Mouse (Mus musculus) limb, embryonic 10.5 days (tissue): ENCODE measurements around the gene Pars2. TPM values are rescaled to one million over a fixed set of nuclear protein-coding genes. Genes with fewer than 3 reads are reported as not detected.

ENCODE experiments used
- DNase-seq: peaks from one replicate; pipeline ENCODE4 v3.0.0-alpha.2; 2017; ENCODE audit warnings: low spot score
- H3K27ac ChIP-seq: fragments of 300-500 bp; sonication (generic); 2 replicates; pipeline ENCODE4 v1.5.1; 2016; ENCODE audit warnings: mild to moderate bottlenecking
- H3K27me3 ChIP-seq: fragments of 300-500 bp; sonication (generic); 2 replicates; pipeline ENCODE4 v1.6.1; 2016; ENCODE audit warnings: low read depth, mild to moderate bottlenecking; ENCODE audit not compliant: poor library complexity, severe bottlenecking
- H3K36me3 ChIP-seq: fragments of 300-500 bp; sonication (generic); 2 replicates; pipeline ENCODE4 v1.6.1; 2016; ENCODE audit warnings: mild to moderate bottlenecking, moderate library complexity
- H3K4me1 ChIP-seq: fragments of 300-500 bp; sonication (generic); 2 replicates; pipeline ENCODE4 v1.6.1; 2016
- H3K4me3 ChIP-seq: fragments of 300-500 bp; sonication (generic); 2 replicates; pipeline ENCODE4 v1.5.1; 2016; ENCODE audit warnings: mild to moderate bottlenecking, moderate library complexity
- H3K9me3 ChIP-seq: fragments of 300-500 bp; sonication (generic); replicated peaks from 2 replicates; pipeline ENCODE4 v1.6.1; 2016; ENCODE audit warnings: mild to moderate bottlenecking
- WGBS: fragments of 180-500 bp; shearing (Covaris S2); methylation state at CpG from one replicate; pipeline ENCODE4 v1.1.7; 2016; 5-methylcytosine and 5-hydroxymethylcytosine counted together
- polyA plus RNA-seq: library from polyadenylated mRNA; unstranded; fragments of >200 nt; fragmentation: Nextera tagmentation; extraction: Ambion mirVana; gene quantifications from 2 replicates; pipeline ENCODE4 v1.2.1, GENCODE M21; 2016

The Pars2 gene
- polyA plus RNA-seq = 18.8 and 20.2 TPM in 2 replicates

DNA sequence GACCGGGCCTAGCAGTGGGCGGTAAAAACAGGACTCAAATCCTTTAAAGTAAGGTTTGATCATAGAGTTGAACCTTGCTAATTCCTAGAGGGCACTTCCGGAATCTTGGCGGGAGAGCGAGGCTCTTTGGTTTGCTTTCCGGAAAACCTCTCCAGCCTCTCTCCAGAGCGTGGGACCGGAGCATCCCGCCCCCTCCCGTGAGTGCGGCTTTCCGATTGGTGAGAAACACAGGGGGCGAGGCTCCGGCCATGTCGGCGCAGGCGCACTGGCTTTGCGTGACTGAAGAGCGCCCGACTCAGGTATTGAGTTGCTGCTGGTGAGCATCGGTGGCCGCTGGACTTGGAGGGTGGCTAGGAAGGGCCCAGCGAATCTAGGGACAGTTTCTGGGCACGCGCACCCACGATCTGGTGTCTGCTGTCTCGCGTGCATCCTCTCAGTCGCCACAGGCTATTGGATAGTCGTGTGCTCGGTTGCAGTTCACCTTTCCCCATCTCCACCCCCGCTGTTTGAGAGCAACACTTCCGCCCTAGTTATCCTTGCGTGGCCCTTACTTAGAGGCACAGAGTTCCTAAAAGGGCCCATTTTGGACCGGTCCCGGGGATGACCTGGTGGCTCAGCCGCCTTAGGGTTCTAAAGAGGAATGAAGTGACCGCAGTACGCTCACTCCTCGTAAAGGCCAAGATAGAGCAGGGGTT lies at the start of gene Pars2:
Pars2 (plus strand) TSS at position 237 of the 695 bp plus-strand sequence.
- Histone ChIP-seq H3K27me3 (no peaks in the 10 kb centered on the region), H3K9me3 (no peaks in the 10 kb centered on the region), H3K4me1 (peaks cover 14% of the 10 kb centered on the region), H3K36me3 (peaks cover 31% of the 10 kb centered on the region), H3K4me3 (peak within 1 kb of the TSS; percentile 72), H3K27ac (peak within 1 kb of the TSS; percentile 88)
- WGBS = 4% methylated on average over 40 of the region's 40 CpGs
- DNase-seq = peak; percentile 99

DNA sequence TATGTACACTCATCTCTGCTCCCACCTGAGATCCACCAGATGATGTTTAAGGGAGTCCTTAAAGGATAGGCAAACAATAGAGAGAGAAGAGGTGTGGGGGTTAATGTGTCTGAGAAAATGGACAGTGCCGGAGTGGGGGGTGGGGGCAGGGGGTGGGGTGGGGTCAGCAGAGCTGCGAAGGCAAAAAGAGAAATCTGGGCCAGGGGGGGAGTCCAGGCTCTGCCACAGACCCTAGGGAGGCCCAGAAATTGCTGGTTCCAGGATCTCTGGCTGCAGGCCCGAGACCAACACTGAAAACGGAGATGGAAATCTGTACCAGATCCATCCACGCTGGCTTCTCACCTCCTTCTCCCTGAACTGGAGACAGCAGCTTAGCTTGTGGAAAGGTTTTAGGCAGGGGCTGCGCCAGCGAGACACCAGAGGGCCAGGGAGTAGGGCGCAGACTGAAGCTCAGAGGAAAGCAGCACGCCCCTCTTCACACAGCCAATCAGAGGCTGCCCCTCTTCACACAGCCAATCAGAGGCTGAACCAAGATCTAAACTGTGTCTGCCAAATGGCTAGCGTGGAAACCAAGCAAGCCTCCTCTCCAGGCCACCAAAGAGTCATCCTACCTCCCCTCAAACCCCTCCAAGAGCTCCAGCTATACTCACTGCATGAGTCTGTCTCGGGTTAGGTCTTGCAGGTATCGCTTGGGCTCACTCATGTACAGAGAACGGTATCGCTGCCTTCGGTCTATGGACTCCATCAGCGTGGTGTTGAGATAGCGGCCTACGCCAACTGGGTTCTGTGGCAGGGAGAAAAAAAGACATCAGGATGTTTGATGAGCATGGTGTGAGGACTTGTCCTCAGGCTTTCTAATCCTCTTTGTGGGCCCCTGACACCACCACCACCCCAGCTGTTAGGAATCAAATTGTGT lies 44.0 kb upstream of the Pars2 start:
- DNase-seq = peak; percentile 62
- 39% methylated on average over 18 of the region's 18 CpGs for WGBS
- Histone ChIP-seq H3K4me3 (peak overlapping the region; percentile 35), H3K4me1 (peaks cover 9% of the 10 kb centered on the region), H3K27ac (peak overlapping the region; percentile 67), H3K9me3 (no peaks in the 10 kb centered on the region), H3K27me3 (no peaks in the 10 kb centered on the region), H3K36me3 (no peaks in the 10 kb centered on the region)

GRCm38 (mm10) chr4:106607905-106608304 lies 43.0 kb upstream of the Pars2 start:
- H3K27me3 ChIP-seq = no peaks in the 10 kb centered on the region
- no peak overlapping the region for H3K4me3 ChIP-seq
- WGBS = 93% methylated on average over 1 of the region's 1 CpGs
- H3K36me3 ChIP-seq = no peaks in the 10 kb centered on the region
- no peaks in the 10 kb centered on the region for H3K9me3 ChIP-seq
- no peak overlapping the region for H3K27ac ChIP-seq
- H3K4me1 ChIP-seq = peaks cover 9% of the 10 kb centered on the region
- no peak for DNase-seq

DNA sequence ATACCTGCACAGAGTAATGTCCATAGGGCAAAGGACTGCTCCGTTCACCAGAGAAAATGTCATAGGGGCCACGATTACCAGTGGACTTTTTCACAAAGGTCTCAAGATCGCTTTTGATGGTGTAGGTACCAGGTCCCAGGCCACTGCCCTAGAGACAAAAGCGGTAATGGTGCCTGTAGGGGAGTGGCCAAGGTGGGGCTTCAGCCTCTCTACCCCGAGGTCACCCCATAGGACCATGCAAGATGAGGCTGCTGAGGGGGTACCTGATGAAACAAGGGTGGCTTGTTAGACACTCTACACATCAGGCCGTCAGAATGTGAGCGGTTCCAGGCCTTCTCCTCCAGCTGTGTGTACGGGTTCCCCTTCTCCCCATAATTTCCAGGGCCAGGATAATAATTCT lies 37.8 kb upstream of the Pars2 start:
- peaks cover 17% of the 10 kb centered on the region for H3K27me3 ChIP-seq
- H3K4me1 ChIP-seq = peaks cover 20% of the 10 kb centered on the region
- WGBS = 81% methylated on average over 8 of the region's 8 CpGs
- DNase-seq = no peak
- H3K4me3 ChIP-seq = no peak overlapping the region
- H3K36me3 ChIP-seq = no peaks in the 10 kb centered on the region
- no peaks in the 10 kb centered on the region for H3K9me3 ChIP-seq
- no peak overlapping the region for H3K27ac ChIP-seq

GRCm38 (mm10) chr4:106613560-106613959 lies 37.3 kb upstream of the Pars2 start:
- peaks cover 20% of the 10 kb centered on the region for H3K4me1 ChIP-seq
- H3K9me3 ChIP-seq = no peaks in the 10 kb centered on the region
- 83% methylated on average over 3 of the region's 3 CpGs for WGBS
- DNase-seq = no peak
- H3K4me3 ChIP-seq = no peak overlapping the region
- H3K27me3 ChIP-seq = peaks cover 18% of the 10 kb centered on the region
- H3K36me3 ChIP-seq = no peaks in the 10 kb centered on the region
- H3K27ac ChIP-seq = no peak overlapping the region

GRCm38 (mm10) chr4:106614180-106614797 lies 36.6 kb upstream of the Pars2 start:
- Histone ChIP-seq H3K9me3 (no peaks in the 10 kb centered on the region), H3K27ac (no peak overlapping the region), H3K4me3 (no peak overlapping the region), H3K36me3 (no peaks in the 10 kb centered on the region), H3K4me1 (peaks cover 20% of the 10 kb centered on the region), H3K27me3 (peaks cover 24% of the 10 kb centered on the region)
- DNase-seq = peak; percentile 87
- WGBS = 43% methylated on average over 7 of the region's 7 CpGs

DNA sequence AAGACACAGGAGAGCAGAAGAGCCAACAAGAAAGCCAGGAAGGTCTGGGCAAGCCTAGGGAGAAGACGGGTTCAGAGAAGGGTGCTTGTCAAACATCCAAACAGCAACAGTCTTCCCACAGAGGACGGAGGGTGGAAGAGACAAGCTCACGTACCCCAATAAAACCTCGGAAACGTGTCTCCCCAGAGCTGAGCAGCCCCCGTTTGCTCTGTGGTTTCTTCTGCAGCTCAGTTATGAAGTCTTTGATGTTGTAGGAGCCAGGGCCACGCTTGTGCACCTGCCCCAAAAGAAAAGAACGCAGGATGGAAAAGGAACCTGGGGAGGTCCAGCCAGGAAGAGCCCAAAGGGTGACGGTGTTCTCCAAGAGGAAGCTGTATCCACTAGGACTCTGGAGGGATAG lies 36.0 kb upstream of the Pars2 start:
- H3K27ac ChIP-seq = no peak overlapping the region
- peaks cover 20% of the 10 kb centered on the region for H3K4me1 ChIP-seq
- H3K4me3 ChIP-seq = no peak overlapping the region
- H3K9me3 ChIP-seq = no peaks in the 10 kb centered on the region
- H3K27me3 ChIP-seq = peaks cover 26% of the 10 kb centered on the region
- DNase-seq = no peak
- WGBS = 81% methylated on average over 9 of the region's 9 CpGs
- no peaks in the 10 kb centered on the region for H3K36me3 ChIP-seq

- Histone ChIP-seq H3K27ac (no peak overlapping the region), H3K4me3 (no peak overlapping the region), H3K4me1 (peaks cover 20% of the 10 kb centered on the region), H3K27me3 (peaks cover 32% of the 10 kb centered on the region), H3K36me3 (no peaks in the 10 kb centered on the region), H3K9me3 (no peaks in the 10 kb centered on the region)
- WGBS = 84% methylated on average over 12 of the region's 12 CpGs
- DNase-seq = no peak
These were observed 35.2 kb upstream of the Pars2 start for GRCm38 (mm10) chr4:106615637-106616036.

- H3K4me3 ChIP-seq = peak within 1 kb of the TSS; percentile 25; the same call in 1 of the 2 replicates
- no peaks in the 10 kb centered on the region for H3K36me3 ChIP-seq
- H3K9me3 ChIP-seq = no peaks in the 10 kb centered on the region
- DNase-seq = peak; percentile 64
- peaks cover 23% of the 10 kb centered on the region for H3K4me1 ChIP-seq
- WGBS = 1% methylated on average over 19 of the region's 19 CpGs
- H3K27ac ChIP-seq = no peak within 1 kb of the TSS
- H3K27me3 ChIP-seq = peaks cover 45% of the 10 kb centered on the region
These were observed 33.8 kb upstream of the Pars2 start, which contains the start of gene Lexm for GRCm38 (mm10) chr4:106617056-106617455. Lexm (minus strand) TSS chr4:106617241.

DNA sequence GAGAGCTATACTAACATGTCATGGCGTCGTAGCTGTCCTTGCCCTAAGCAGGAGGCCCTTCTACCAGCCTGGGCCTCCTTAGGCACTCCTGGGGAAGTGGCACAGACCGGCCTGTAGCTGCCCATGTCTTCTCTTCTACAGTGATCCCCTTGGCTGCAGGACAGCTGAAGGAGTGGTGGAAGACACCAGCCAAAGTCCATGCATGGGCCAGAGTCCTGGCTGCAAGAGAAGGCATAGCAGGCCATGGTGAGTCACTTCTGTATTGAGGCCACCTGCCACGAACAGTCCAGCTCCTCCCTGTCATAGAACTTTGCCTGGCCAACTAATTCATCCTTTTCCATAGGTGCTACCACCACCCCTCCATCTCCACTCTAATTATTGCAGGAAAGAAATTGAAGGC lies 32.0 kb upstream of the Pars2 start:
- Histone ChIP-seq H3K27ac (no peak overlapping the region), H3K4me3 (no peak overlapping the region), H3K36me3 (no peaks in the 10 kb centered on the region), H3K9me3 (no peaks in the 10 kb centered on the region), H3K27me3 (peaks cover 63% of the 10 kb centered on the region), H3K4me1 (peaks cover 33% of the 10 kb centered on the region)
- 85% methylated on average over 4 of the region's 4 CpGs for WGBS
- no peak for DNase-seq

- peaks cover 33% of the 10 kb centered on the region for H3K4me1 ChIP-seq
- WGBS = 77% methylated on average over 3 of the region's 3 CpGs
- H3K36me3 ChIP-seq = no peaks in the 10 kb centered on the region
- no peaks in the 10 kb centered on the region for H3K9me3 ChIP-seq
- H3K27me3 ChIP-seq = peaks cover 82% of the 10 kb centered on the region
- H3K4me3 ChIP-seq = no peak overlapping the region
- no peak for DNase-seq
- no peak overlapping the region for H3K27ac ChIP-seq
These were observed 29.4 kb upstream of the Pars2 start for GRCm38 (mm10) chr4:106621428-106621827.

DNA sequence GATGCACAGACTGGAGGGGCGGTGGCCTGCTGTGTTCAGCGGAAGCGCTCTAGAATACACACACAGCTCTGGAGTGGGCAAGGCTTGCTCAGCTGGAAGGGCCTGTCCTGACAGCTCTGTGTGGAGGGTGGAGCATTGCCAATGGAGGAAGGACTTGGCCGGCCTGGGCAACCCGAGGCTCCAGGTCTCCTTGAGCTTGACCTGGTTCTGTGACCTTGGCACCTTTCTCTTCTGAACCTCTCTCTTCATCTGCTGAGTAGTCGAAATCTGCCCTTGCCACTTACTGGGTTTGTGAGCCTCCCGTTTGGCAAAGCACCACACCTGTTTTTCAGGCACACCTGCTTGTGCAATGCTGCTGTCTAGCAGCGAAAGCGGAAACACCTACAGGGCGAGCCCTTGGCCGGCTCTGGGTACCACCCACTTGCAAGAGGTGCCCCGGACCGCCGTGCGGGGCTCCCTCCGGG lies 28.8 kb upstream of the Pars2 start, which contains the start of gene Ttc22:
Ttc22 (plus strand) TSS at position 403 of the 464 bp plus-strand sequence.
- H3K27ac ChIP-seq = no peak within 1 kb of the TSS
- no peak within 1 kb of the TSS; the same call in 1 of the 2 replicates for H3K4me3 ChIP-seq
- H3K36me3 ChIP-seq = no peaks in the 10 kb centered on the region
- no peaks in the 10 kb centered on the region for H3K9me3 ChIP-seq
- peaks cover 79% of the 10 kb centered on the region for H3K27me3 ChIP-seq
- WGBS = 26% methylated on average over 16 of the region's 16 CpGs
- DNase-seq = no peak
- peaks cover 35% of the 10 kb centered on the region for H3K4me1 ChIP-seq
